Mouse (Mus musculus) adrenal gland, postnatal 0 days (tissue): ENCODE measurements around the gene Fam133b. TPM values are rescaled to one million over a fixed set of nuclear protein-coding genes. Genes with fewer than 3 reads are reported as not detected.

ENCODE experiments used
- polyA plus RNA-seq: library from polyadenylated mRNA; unstranded; fragments of >200 nt; fragmentation: Nextera tagmentation; extraction: Ambion mirVana; gene quantifications from 2 replicates; pipeline ENCODE4 v1.2.1, GENCODE M21; 2015

Fam133b gene
- 17.2 and 21.7 TPM in 2 replicates for polyA plus RNA-seq

GRCm38 (mm10) chr5:3543629-3544479 lies at the start of gene Fam133b:
Gene Fam133b (plus strand): TSS chr5:3543833.

GRCm38 (mm10) chr5:3571266-3571665 lies 27.6 kb downstream of the Fam133b start, which contains the start of gene 1700109H08Rik:
Gene 1700109H08Rik (plus strand): TSS chr5:3571566.

GRCm38 (mm10) chr5:3595693-3596398 lies 52.2 kb downstream of the Fam133b start, which contains the start of gene Pex1:
Gene Pex1 (plus strand): TSS chr5:3596066.

GRCm38 (mm10) chr5:3596399-3596766 lies 52.8 kb downstream of the Fam133b start, which contains the start of gene Rbm48:
Gene Rbm48 (minus strand): TSS chr5:3596585.

Other genes with a start within 250 kb of the Fam133b start
- 12.9 and 23.4 TPM in 2 replicates for gene Cdk6, start 202.3 kb upstream of the Fam133b start, polyA plus RNA-seq
- gene 1700109H08Rik, start 27.7 kb downstream of the Fam133b start, polyA plus RNA-seq: 0.90 and 1.4 TPM in 2 replicates
- gene Pex1, start 52.2 kb downstream of the Fam133b start, polyA plus RNA-seq: 7.9 and 16.1 TPM in 2 replicates
- 6.5 and 11.8 TPM in 2 replicates for gene Rbm48, start 52.8 kb downstream of the Fam133b start, polyA plus RNA-seq
- gene Tmbim7, start 107.3 kb downstream of the Fam133b start, polyA plus RNA-seq: not detected in 2 replicates
- 59.6 and 74.0 TPM in 2 replicates for gene Gatad1, start 113.4 kb downstream of the Fam133b start, polyA plus RNA-seq